Mouse (Mus musculus) inflammation-experienced regulatory T-cells, adult 6 months (primary cell): ENCODE data around the gene Csrnp1. TPM values are rescaled to one million over a fixed set of nuclear protein-coding genes. Genes with fewer than 3 reads are reported as not detected.
"Not testable (repeated sequence)": the region's sequence is repeated elsewhere in the genome, so short reads cannot be mapped to it uniquely, and the experiment has no call there.

Source experiments
- ATAC-seq: one replicate; pipeline ENCODE4 v1.8.0; 2017
- polyA plus RNA-seq, 3 experiments: library from polyadenylated mRNA; unstranded; fragments of 100-300 nt; shearing (Covaris generic); gene quantifications; one replicate each; pipeline ENCODE4 v1.2.1; 2017

The Csrnp1 gene
- 10 to 100 TPM; 21.7 to 47.3 (median 39.5) TPM for polyA plus RNA-seq

- ATAC-seq = no peak
Observed at GRCm38 (mm10) chr9:119984536-119985011, at the start of gene Csrnp1. Gene Csrnp1, minus strand, starts transcription at chr9:119984658.

GRCm38 (mm10) chr9:120032710-120033109 is 48.3 kb upstream of the Csrnp1 start:
- no peak for ATAC-seq

- ATAC-seq = peak; percentile 87
Observed at GRCm38 (mm10) chr9:120030421-120030820, 46.0 kb upstream of the Csrnp1 start.

- ATAC-seq = peak; percentile 33
Observed at GRCm38 (mm10) chr9:120029880-120030279, 45.4 kb upstream of the Csrnp1 start.

GRCm38 (mm10) chr9:120027401-120028151 is 43.1 kb upstream of the Csrnp1 start:
- ATAC-seq = peak; percentile 51

GRCm38 (mm10) chr9:120024625-120025024 is 40.2 kb upstream of the Csrnp1 start:
- ATAC-seq = no peak

- ATAC-seq = no peak
Observed at GRCm38 (mm10) chr9:120024171-120024570, 39.7 kb upstream of the Csrnp1 start.

- no peak for ATAC-seq
Observed at GRCm38 (mm10) chr9:120023086-120023811, 38.8 kb upstream of the Csrnp1 start, which contains the start of gene Xirp1. Gene Xirp1, minus strand, starts transcription at chr9:120023598.

- no peak for ATAC-seq
Observed at GRCm38 (mm10) chr9:120021164-120021563, 36.7 kb upstream of the Csrnp1 start.

GRCm38 (mm10) chr9:120020285-120020890 is 35.9 kb upstream of the Csrnp1 start:
- peak; percentile 46 for ATAC-seq

- no peak for ATAC-seq
Observed at GRCm38 (mm10) chr9:120016956-120017355, 32.5 kb upstream of the Csrnp1 start.

- no peak for ATAC-seq
Observed at GRCm38 (mm10) chr9:120014828-120015227, 30.4 kb upstream of the Csrnp1 start.

- ATAC-seq = no peak
Observed at GRCm38 (mm10) chr9:120013251-120013820, 28.9 kb upstream of the Csrnp1 start.

GRCm38 (mm10) chr9:120012781-120013180 is 28.3 kb upstream of the Csrnp1 start:
- no peak for ATAC-seq

- ATAC-seq = not testable (repeated sequence)
Observed at GRCm38 (mm10) chr9:120012161-120012560, 27.7 kb upstream of the Csrnp1 start.

- ATAC-seq = peak; percentile 42
Observed at GRCm38 (mm10) chr9:120011533-120011932, 27.1 kb upstream of the Csrnp1 start.

GRCm38 (mm10) chr9:120010781-120011511 is 26.5 kb upstream of the Csrnp1 start:
- peak; percentile 97 for ATAC-seq

GRCm38 (mm10) chr9:120009871-120010270 is 25.4 kb upstream of the Csrnp1 start:
- ATAC-seq = no peak

- ATAC-seq = no peak
Observed at GRCm38 (mm10) chr9:120009226-120009841, 24.9 kb upstream of the Csrnp1 start.

GRCm38 (mm10) chr9:120007833-120008232 is 23.4 kb upstream of the Csrnp1 start:
- ATAC-seq = no peak

GRCm38 (mm10) chr9:120005936-120006335 is 21.5 kb upstream of the Csrnp1 start:
- no peak for ATAC-seq

- no peak for ATAC-seq
Observed at GRCm38 (mm10) chr9:120002893-120003292, 18.4 kb upstream of the Csrnp1 start.
